Mouse (Mus musculus): ENCODE data around the gene Creld2.

Creld2 gene

DNA sequence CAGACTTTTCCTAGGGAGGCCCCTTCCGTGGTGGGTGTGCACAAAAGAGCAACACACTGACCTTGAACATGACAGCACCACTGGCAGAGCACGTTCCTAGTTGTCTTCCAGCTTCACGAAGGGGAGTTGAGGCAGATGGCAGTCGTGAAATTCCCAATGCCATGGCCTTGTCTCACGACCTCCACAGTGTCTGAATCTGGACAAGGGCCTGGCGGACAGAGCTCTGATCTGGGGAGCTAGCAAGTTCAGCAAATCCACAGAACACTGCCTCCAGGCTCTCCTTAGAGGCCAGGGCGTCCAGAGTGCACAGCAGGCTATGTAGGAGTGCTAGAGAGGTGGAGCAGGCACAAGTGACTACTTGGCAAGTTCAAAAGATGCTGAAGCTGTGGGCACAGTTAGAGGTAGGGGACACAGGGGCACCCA, 47.5 kb downstream of the Creld2 start:
- DNase-seq (ENCODE audit: low read depth, low spot score), result no peak

DNA sequence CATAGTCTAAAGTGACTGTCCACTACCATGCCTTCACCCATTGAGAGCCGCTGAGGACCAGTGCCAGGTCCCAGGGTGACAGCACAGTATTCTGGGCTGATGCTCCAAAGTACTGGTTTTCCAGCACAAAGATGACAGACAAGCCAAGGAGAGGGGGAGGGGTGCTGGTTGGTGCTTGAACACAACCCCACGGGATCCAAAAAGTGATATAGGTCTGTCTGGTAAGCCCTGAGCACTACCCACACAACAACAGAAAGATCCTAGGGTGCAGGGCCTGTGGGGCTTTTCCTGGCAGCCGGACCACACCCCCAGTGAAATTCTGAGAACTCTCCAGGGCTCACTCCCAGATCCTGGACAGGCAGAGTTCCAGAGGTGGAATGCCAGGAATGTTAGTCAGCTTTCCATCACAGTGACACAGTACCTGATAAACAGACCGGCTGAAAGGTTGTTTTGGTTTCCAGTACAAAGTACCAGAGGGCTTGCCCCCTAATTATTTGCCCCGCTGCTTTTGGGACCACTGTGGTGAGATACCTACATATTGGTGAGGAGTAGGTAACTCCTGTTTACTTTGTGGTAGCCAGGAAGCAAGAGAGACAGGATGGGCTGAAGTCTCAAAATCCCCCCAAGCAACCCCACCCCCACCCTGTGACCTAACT, 48.0 kb downstream of the Creld2 start:
- DNase-seq (ENCODE audit: low read depth, low spot score), result no peak

DNA sequence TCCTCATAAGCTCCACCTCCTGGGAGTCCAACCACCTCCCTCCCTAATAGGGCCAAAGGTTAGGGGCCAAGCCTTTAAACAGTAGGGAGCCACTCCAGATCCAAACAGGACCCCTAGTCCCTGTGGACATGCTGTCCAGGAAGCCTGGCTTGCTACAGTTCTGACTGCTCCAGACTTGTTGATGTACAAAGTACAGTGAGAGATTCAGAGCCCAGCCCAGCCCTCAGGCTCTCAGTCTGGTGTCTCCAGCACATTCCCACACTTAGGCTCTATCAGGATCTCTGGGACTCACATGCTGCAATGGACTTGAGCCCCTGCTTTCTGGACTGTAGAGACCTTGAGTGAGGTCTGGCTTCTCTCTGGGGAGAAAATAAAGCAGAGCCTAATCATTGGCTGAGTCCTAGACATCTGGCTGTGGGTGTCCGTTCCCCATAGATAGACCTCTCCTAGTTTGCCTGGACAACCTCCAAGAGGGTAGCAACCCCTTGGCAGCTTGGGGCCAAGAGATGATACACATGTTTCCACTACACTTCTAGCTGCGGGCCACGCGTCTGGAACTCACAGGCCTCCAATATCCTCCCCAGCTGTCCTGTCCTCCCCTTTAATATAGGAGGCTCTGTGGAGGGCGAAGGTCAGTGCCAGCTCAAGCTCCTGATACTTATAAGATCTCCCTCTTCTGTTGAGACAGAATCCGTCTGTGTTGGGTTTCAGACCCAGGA, 48.7 kb downstream of the Creld2 start:
- no peak for DNase-seq (ENCODE audit: low read depth, low spot score)

DNA sequence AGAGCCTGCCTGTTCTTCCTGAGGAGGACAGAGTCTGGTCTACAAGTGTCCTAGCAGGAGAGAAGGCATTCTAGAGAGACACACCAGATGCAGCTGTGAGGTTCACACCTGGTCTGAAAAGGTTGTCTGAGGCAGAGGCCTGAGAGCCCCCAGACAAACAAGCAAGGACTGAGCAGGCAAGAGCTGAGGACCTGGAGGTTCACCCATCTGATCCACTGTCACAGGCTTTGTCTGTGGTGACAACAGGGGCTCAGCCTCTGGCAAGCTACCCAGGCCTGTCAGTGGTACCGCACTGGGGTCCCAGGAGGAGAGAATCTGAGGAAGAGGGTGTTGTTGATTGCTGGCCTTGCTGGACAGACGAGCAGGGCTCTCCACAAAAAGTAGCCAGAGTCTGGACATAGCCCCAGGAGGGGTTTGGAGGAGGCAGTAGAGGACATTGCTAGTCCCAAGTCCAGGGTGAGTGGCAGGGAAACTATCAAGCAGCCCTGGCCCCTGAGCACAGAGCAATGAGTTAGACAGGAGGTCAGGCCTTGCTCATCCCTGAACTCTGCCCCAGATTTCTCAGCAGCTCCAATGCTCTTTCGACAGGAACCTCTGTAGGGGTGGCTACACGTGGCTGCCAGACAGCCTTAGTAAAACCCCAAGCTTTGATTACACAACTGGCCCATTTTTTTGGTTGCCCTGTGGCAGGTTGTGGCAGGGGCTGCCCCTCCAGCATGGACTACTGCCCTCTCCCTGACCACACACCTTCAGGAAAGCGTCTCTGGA, 51.2 kb downstream of the Creld2 start:
- DNase-seq (ENCODE audit: low read depth, low spot score), result no peak

DNA sequence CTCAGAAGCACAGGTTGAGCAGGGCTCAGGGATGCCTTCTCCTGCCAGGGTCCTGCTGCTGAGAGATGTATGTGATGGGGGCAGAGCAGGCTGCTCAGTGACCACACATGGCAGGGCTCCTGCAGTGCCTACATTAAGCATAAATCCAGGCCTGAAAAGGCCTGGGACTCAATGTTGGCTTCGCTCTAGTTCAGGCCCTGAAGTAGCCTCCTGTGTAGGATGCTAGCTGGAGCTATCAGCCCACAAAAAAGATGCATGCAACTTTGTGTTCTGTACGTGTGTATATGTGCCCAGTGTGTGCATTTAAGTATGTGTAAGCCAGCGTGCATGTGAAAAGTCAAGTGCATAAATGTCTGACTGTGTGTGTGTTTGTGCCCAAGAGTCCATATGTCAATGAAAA, 54.6 kb downstream of the Creld2 start:
- DNase-seq (ENCODE audit: low read depth, low spot score), result no peak

DNA sequence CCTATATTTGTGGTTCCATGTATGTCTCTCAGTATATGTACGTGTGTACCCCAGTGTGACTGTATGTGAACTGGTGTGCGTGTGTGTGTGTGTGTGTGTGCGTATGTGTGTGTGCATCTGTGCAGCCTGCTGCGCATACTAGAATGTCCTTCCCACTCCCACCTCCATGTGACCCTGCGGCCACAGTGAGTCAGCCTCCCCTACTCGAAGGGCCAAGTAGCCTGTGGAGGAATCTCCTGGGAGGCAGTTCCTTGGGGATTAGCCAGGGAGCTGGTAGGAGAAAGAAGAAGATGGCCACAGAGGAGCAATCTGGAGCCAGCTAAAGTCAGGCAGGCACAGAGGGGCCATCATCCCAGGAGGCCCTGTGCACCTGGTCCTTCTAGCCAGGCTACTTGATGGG, 55.0 kb downstream of the Creld2 start:
- no peak for DNase-seq (ENCODE audit: low read depth, low spot score)

DNA sequence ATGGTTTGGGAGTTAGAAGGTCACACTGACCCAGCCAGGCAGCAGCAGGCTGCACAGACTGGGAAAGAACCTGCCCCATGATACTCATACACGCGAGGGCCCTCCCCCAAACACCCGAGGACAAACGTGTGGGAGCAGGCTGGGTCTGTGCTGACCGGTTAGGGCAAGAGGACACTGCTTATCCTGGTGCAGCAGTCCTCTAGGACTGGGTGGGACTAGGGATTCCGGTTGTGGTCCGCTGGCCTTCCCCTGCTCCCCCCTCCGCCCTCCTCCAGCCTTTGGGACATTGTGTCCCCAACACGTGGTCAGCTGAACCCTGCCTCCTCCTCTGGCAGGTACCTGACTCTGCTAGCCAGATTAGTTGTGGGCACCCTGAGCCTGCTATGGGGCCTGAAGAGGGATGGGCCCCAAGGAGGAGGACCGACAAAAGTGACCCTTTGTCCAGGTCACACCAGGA, 56.2 kb downstream of the Creld2 start:
- no peak for DNase-seq (ENCODE audit: low read depth, low spot score)
